12 mouse cellular contexts compared by ENCODE assay signal in genomic region chr13:103285036-103285435, GRCm38 (mm10).
"Had no signal": no experiment of that assay in that cellular context is flagged by ENCODE, and none has a peak within 500 bp of the region (broad histone marks: within the 10 kb centered on the region; RNA-seq: fewer than 3 reads in every experiment).

No protein-coding gene starts in this region.

- H3K27ac ChIP-seq: intestine, embryonic 15.5 days; liver, embryonic 13.5 days; lung, embryonic 15.5 days; macrophage; midbrain, embryonic 13.5 days had no signal

- H3K4me3 ChIP-seq: intestine, embryonic 15.5 days; liver, embryonic 13.5 days; lung, embryonic 15.5 days; megakaryocyte, embryonic 14.5 days; midbrain, embryonic 13.5 days had no signal

- DNase-seq: liver; liver, embryonic 13.5 days; liver, postnatal 0 days; lung, postnatal 14 days; spleen, adult 18-20 months; thymus, adult 2 months; thymus, postnatal 25 days had no signal

- H3K27me3 ChIP-seq: intestine, embryonic 15.5 days; liver, embryonic 13.5 days; lung, embryonic 15.5 days; megakaryocyte, embryonic 14.5 days; midbrain, embryonic 13.5 days had no signal

- H3K9me3 ChIP-seq: intestine, embryonic 15.5 days; liver, embryonic 13.5 days; lung, embryonic 15.5 days; midbrain, embryonic 13.5 days had no signal

- H3K36me3 ChIP-seq: intestine, embryonic 15.5 days; liver, embryonic 13.5 days; lung, embryonic 15.5 days; midbrain, embryonic 13.5 days had no signal

- H3K4me2 ChIP-seq: intestine, embryonic 15.5 days; liver, embryonic 13.5 days; lung, embryonic 15.5 days; midbrain, embryonic 13.5 days had no signal

- H3K4me1 ChIP-seq: intestine, embryonic 15.5 days; liver, embryonic 13.5 days; lung, embryonic 15.5 days; megakaryocyte, embryonic 14.5 days; midbrain, embryonic 13.5 days had no signal

- H3K9ac ChIP-seq: intestine, embryonic 15.5 days; liver, embryonic 13.5 days; liver, postnatal 0 days; lung, embryonic 15.5 days; midbrain, embryonic 13.5 days had no signal

- ATAC-seq: intestine, embryonic 15.5 days; liver, postnatal 0 days; midbrain, embryonic 13.5 days had no signal
